Comparison of ENCODE assay signal across 20 mouse cellular contexts in the genomic region with DNA sequence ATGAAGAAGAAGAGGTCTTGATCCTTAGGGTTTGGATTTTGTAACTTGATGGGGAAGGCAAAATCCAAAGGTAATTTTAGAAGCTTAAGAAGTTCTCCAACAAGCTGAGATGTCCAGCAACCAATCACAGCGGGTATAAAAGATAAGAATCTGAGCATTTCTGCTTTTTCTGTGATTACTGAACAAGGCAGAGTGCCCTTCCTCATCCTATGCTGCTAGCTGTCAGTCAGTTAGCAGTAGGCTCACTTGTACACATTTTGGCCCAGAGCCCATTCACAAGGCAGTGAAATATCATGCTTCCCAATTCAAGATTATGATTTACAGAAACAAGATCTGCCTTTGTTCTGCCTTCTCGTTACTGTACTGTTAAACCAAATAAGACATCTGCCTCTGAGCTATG.
"Had no signal": no experiment of that assay in that cellular context is flagged by ENCODE, and none has a peak within 500 bp of the region (broad histone marks: within the 10 kb centered on the region; RNA-seq: fewer than 3 reads in every experiment).

No protein-coding gene starts in this region.

- H3K27ac ChIP-seq: kidney, postnatal 0 days; layer of hippocampus, adult 2 months; limb, embryonic 12.5 days; limb, embryonic 15.5 days; liver, embryonic 14.5 days; neural tube, embryonic 13.5 days; stomach, postnatal 0 days had no signal

- H3K4me3 ChIP-seq: layer of hippocampus, adult 2 months; limb, embryonic 12.5 days; limb, embryonic 15.5 days; neural tube, embryonic 13.5 days had no signal

- H3K4me2 ChIP-seq: limb, embryonic 12.5 days; limb, embryonic 15.5 days; liver, embryonic 11.5 days; lung, embryonic 14.5 days; midbrain, embryonic 11.5 days; neural tube, embryonic 13.5 days had no signal

- H3K36me3 ChIP-seq: limb, embryonic 12.5 days; limb, embryonic 15.5 days; neural tube, embryonic 13.5 days had no signal

- ATAC-seq: liver, postnatal 0 days; lung, postnatal 0 days had no signal

- DNase-seq: kidney, adult 2 months; kidney, postnatal 25 days; layer of hippocampus, adult 9-11 months; liver, postnatal 0 days; lung, embryonic 14.5 days; midbrain, embryonic 14.5 days; right cerebral cortex, adult 18-20 months; right cerebral cortex, postnatal 14 days; right cerebral cortex, postnatal 4 days; thymus, postnatal 25 days had no signal

- H3K27me3 ChIP-seq: neural tube, embryonic 13.5 days had no signal

- H3K4me1 ChIP-seq: limb, embryonic 15.5 days; neural tube, embryonic 13.5 days had no signal

- H3K9me3 ChIP-seq: limb, embryonic 12.5 days; limb, embryonic 15.5 days; neural tube, embryonic 13.5 days had no signal
